Mouse (Mus musculus) telencephalon, adult 2 months (tissue): ENCODE measurements around the gene Cd300ld3.
"Not testable (repeated sequence)": the region's sequence is repeated elsewhere in the genome, so short reads cannot be mapped to it uniquely, and the experiment has no call there.

Source experiments
- DNase-seq: peaks from one replicate; pipeline ENCODE4 v3.0.0-alpha.2; 2011; ENCODE audit warnings: low read depth, low spot score

Gene Cd300ld3

GRCm38 (mm10) chr11:115054537-115054936 is 6.3 kb upstream of the Cd300ld3 start:
- DNase-seq, result no peak

GRCm38 (mm10) chr11:115052991-115053390 is 4.8 kb upstream of the Cd300ld3 start:
- no peak for DNase-seq

DNA sequence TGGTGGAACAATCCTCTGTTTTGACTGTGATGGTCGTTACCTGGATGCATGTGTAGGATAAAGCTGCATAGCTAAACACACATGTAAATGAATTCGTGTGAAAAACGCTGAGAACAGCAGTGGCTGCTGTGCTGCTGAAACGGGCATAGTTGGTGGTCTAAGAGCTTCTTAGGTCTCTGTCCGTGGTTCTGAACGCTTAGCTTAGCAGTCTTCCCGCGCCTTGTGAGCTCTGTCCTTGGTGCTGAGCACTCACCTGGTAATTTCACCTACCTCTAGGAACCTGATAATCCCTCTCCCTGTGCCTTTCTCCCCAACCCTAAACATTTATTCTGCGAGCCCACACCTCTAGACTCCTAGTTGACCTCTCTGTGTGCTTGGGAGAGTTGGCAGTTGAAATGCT is 4.0 kb upstream of the Cd300ld3 start:
- no peak for DNase-seq

- no peak for DNase-seq
Measured at GRCm38 (mm10) chr11:115049282-115049895, 1.2 kb upstream of the Cd300ld3 start.

DNA sequence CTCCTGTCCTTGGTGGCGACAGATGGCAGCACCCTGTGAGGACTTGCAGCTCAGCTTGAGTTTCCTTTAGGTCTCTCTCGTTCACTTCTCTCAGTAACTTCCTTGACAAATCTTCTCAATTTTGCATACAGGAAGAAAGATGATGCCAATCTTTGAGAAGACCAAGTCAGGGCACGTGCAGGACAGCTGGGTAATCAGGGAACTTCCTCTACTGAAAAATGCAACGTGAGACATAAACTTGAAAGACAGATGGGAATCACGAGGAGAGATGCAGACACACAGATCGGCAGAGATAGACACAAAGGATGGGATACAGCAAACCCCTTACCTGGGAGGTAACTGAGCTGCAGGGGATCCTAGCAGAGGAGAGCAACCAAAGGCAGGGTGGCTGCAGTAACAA is 10.5 kb downstream of the Cd300ld3 start, which contains the start of gene Cd300ld5:
Gene Cd300ld5 (minus strand): TSS at position 101 of the 400 bp plus-strand sequence.
- DNase-seq, result not testable (repeated sequence)

GRCm38 (mm10) chr11:115026912-115027311 is 21.3 kb downstream of the Cd300ld3 start, which contains the start of gene Cd300ld4:
Cd300ld4 (minus strand) TSS chr11:115027012.
- DNase-seq, result not testable (repeated sequence)

DNA sequence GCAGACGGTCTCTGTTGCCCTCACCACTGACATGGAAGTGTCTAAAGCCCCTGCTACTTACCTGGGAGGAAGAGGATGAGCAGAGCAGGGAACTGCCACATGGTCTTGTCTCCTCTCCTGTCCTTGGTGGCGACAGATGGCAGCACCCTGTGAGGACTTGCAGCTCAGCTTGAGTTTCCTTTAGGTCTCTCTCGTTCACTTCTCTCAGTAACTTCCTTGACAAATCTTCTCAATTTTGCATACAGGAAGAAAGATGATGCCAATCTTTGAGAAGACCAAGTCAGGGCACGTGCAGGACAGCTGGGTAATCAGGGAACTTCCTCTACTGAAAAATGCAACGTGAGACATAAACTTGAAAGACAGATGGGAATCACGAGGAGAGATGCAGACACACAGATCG is 32.1 kb downstream of the Cd300ld3 start, which contains the start of gene Cd300ld2:
Gene Cd300ld2 (minus strand): TSS at position 101 of the 400 bp plus-strand sequence.
- not testable (repeated sequence) for DNase-seq

DNA sequence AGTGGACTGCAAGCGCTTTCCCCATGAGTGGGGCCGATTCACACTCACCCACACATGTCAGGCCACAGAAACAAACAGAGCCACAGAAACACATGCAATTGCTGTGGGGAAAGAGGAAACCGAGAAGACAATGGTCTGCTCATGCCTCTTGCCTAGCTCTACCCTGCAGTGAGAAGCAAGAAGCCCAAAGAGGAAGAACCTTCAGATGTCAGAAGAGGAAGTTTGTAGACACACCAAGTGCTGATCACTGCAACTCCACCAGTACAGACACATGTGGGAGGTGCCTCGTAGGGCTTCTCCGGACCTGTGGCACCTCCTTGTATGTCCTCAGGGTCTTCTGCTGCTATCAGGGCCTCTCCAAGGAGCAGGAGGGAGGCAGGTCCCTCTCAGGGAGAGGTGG is 44.1 kb downstream of the Cd300ld3 start:
- DNase-seq, result peak; percentile 19

DNA sequence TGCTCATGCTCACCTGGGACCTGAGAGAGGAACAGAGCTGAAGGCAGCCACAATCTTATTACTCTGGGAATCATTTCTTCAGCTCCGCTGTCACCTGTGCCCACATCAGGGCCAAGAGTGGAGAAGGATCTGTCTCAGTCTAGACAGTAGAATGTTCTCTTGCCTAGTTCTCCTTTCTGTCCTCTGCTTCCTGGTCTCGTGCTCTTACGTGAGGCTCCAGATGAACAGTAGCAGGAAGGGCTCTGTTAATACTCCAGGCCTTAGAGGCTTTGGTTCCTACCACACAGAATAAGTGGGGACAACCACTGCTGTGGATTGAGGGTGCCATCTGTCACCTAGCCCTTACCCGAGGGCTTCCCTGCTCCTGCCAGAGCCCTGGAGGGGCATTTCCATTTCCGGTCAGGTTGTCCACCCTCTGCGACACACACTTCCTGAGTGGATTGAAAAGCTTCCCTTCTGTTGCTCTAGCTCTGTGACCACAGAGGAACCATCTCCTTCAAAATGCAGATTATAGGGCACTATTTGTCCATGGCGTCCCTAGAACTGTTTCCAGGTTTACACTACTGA is 46.7 kb downstream of the Cd300ld3 start, which contains the start of gene Cd300c2:
Gene Cd300c2 (minus strand): TSS at position 407 of the 567 bp plus-strand sequence.
- DNase-seq, result no peak
